Comparison of ENCODE assay signal across 20 mouse cellular contexts in genomic region chr6:30292579-30292978, GRCm38 (mm10).
"Had no signal": no experiment of that assay in that cellular context is flagged by ENCODE, and none has a peak within 500 bp of the region (broad histone marks: within the 10 kb centered on the region; RNA-seq: fewer than 3 reads in every experiment).

No protein-coding gene starts in this region.

- H3K4me2 ChIP-seq: limb, embryonic 13.5 days; midbrain, embryonic 11.5 days; neural tube, embryonic 13.5 days; stomach, embryonic 15.5 days had no signal

- H3K27ac ChIP-seq: limb, embryonic 13.5 days; neural tube, embryonic 13.5 days; stomach, embryonic 15.5 days had no signal

- ATAC-seq: inflammation-experienced regulatory T-cells, adult 6 months; intestine, postnatal 0 days; lung, postnatal 0 days; midbrain, embryonic 16.5 days had no signal

- H3K4me1 ChIP-seq: limb, embryonic 13.5 days; neural tube, embryonic 13.5 days had no signal

- H3K9ac ChIP-seq: limb, embryonic 13.5 days; neural tube, embryonic 13.5 days; stomach, embryonic 15.5 days had no signal

- H3K9me3 ChIP-seq: limb, embryonic 13.5 days; neural tube, embryonic 13.5 days; stomach, embryonic 15.5 days had no signal

- H3K4me3 ChIP-seq: limb, embryonic 13.5 days; neural tube, embryonic 13.5 days; stomach, embryonic 15.5 days had no signal

- DNase-seq: kidney, adult 8-10 months; kidney, postnatal 25 days; layer of hippocampus, adult 9-11 months; layer of hippocampus, postnatal 36 days; left cerebral cortex, postnatal 4 days; lung, adult 2 months; lung, postnatal 36 days; retina, postnatal 1 day; right cerebral cortex, postnatal 4 days; spleen, adult 18-20 months; thymus, adult 2 months; thymus, postnatal 25 days had no signal

- H3K27me3 ChIP-seq: limb, embryonic 13.5 days; neural tube, embryonic 13.5 days; stomach, embryonic 15.5 days had no signal
